Mouse (Mus musculus): ENCODE results near the gene Grid1.
A peak's percentile ranks its signal among the peaks of the same experiment; 100 is the strongest.

- peak; percentile 39 for TF ChIP-seq CTCF (conservative IDR thresholded peaks at IDR 0.05; ENCODE audit: low read length)
- no peak for TF ChIP-seq NANOG (IDR thresholded peaks at IDR 0.05; ENCODE audit: borderline replicate concordance, low read length)
Measured at GRCm38 (mm10) chr14:34823136-34823535, 3.2 kb downstream of the Grid1 start.

Data from E14TG2a.4 (cell line).